In genomic region chr3:89801507-89801847, GRCm38 (mm10) we compare ENCODE assay signal across 9 mouse cellular contexts. TPM values are rescaled to one million over a fixed set of nuclear protein-coding genes. Genes with fewer than 3 reads are reported as not detected.
DNase-seq lines count a peak whose midpoint lies in the region; ATAC-seq and TF ChIP-seq lines count a peak whose summit lies in the region.
"Had no signal": no experiment of that assay in that cellular context is flagged by ENCODE, and none has a peak within 500 bp of the region (broad histone marks: within the 10 kb centered on the region; RNA-seq: fewer than 3 reads in every experiment).

No protein-coding gene starts in this region.

- TF ChIP-seq EP300 in CH12.LX (IDR thresholded peaks at IDR 0.05; ENCODE audit: low read length): no peak; the same call in 1 of the 2 replicates

- H3K79me2 ChIP-seq in CH12.LX (replicated peaks; ENCODE audit: control insufficient read depth, extremely low read depth, insufficient read depth, poor library complexity, severe bottlenecking): no peaks in the 10 kb centered on the region

- no peak overlapping the region for H3K27ac ChIP-seq in CH12.LX (ENCODE audit: insufficient read depth, low read depth)
- H3K27ac ChIP-seq in hindbrain, postnatal 0 days: no peak overlapping the region
- H3K27ac ChIP-seq: limb, embryonic 13.5 days had no signal

- in situ Hi-C loops in CH12.LX (cut with MboI; ENCODE audit: low pct_ligation_motif_present, low pct_unique_long_range_greater_than_20kb, low sequenced_read_pairs): no loop called here

- peak overlapping the region; percentile 8; the same call in 1 of the 2 replicates for H3K4me2 ChIP-seq in CH12.LX (ENCODE audit: insufficient read depth, low read depth, poor library complexity, severe bottlenecking)
- H3K4me2 ChIP-seq in hindbrain, postnatal 0 days (ENCODE audit: low read depth, low read length): no peak overlapping the region
- H3K4me2 ChIP-seq: limb, embryonic 13.5 days had no signal

- no peaks in the 10 kb centered on the region for H3K9me3 ChIP-seq in CH12.LX (replicated peaks; ENCODE audit: low read length)
- no peaks in the 10 kb centered on the region for H3K9me3 ChIP-seq in hindbrain, postnatal 0 days (ENCODE audit: low read length)
- H3K9me3 ChIP-seq: limb, embryonic 13.5 days had no signal

- H3K36me3 ChIP-seq in CH12.LX (replicated peaks in 1 of 2; ENCODE audit: control insufficient read depth in 1 of 2, insufficient read depth in 1 of 2, low read length in 1 of 2): no peaks in the 10 kb centered on the region
- no peaks in the 10 kb centered on the region for H3K36me3 ChIP-seq in hindbrain, postnatal 0 days (ENCODE audit: insufficient read depth, low read length)
- H3K36me3 ChIP-seq: limb, embryonic 13.5 days had no signal

- H3K4me3 ChIP-seq in CH12.LX (replicated peaks in 1 of 3; ENCODE audit: low read depth in 2 of 3, low read length in 2 of 3, poor library complexity in 1 of 3): peak overlapping the region in 1 of 3 experiments; percentile 29
- no peak overlapping the region for H3K4me3 ChIP-seq in hindbrain, postnatal 0 days (ENCODE audit: low read length)
- H3K4me3 ChIP-seq: limb, embryonic 13.5 days had no signal

- 42% methylated on average over 3 of the region's 3 CpGs for WGBS in hindbrain, postnatal 0 days

- no peak overlapping the region; the same call in 1 of the 2 replicates for H3K9ac ChIP-seq in CH12.LX (ENCODE audit: insufficient read depth, low read depth)
- no peak overlapping the region for H3K9ac ChIP-seq in hindbrain, postnatal 0 days (replicated peaks; ENCODE audit: low read length)
- H3K9ac ChIP-seq: limb, embryonic 13.5 days had no signal

- H3K27me3 ChIP-seq in CH12.LX (replicated peaks): no peaks in the 10 kb centered on the region
- H3K27me3 ChIP-seq in hindbrain, postnatal 0 days (ENCODE audit: insufficient read depth, low read length): no peaks in the 10 kb centered on the region
- H3K27me3 ChIP-seq: limb, embryonic 13.5 days had no signal

- peak in 1 of 2 experiments; percentile 24; a peak in 2 of 4 replicates for TF ChIP-seq CTCF in CH12.LX (conservative IDR thresholded peaks at IDR 0.05 in 1 of 2, IDR thresholded peaks at IDR 0.05 in 1 of 2; ENCODE audit: low read depth in 2 of 2, low read length in 2 of 2)
- no peak for TF ChIP-seq CTCF in hindbrain, postnatal 0 days (IDR thresholded peaks at IDR 0.05; ENCODE audit: low read depth)

- ATAC-seq in hindbrain, postnatal 0 days: no peak

- TF ChIP-seq POLR2A in CH12.LX (IDR thresholded peaks at IDR 0.05; ENCODE audit: low read depth, low read length): peak; percentile 36

- peak; percentile 20 for DNase-seq in adrenal gland, adult 2 months
- DNase-seq in adrenal gland, adult 18-20 months (ENCODE audit: low spot score in 2 of 2): no peak
- DNase-seq in CH12.LX (ENCODE audit: extremely low read depth): peak; percentile 91
- DNase-seq in induced T-regulatory cell, adult 2 months (ENCODE audit: low read depth): peak; percentile 92
- peak; percentile 17 for DNase-seq in lung, postnatal 14 days
- no peak for DNase-seq in hindbrain, postnatal 0 days (ENCODE audit: low spot score)
- no peak for DNase-seq in ovary, postnatal 36 days (ENCODE audit: low spot score)
- no peak for DNase-seq in frontal cortex, postnatal 10 days (ENCODE audit: low spot score in 2 of 2)

- dilution Hi-C loops in CH12.LX (cut with MboI; ENCODE audit: extremely low pct_ligation_motif_present, extremely low pct_unique_long_range_greater_than_20kb, low sequenced_read_pairs): no loop called here

- peaks cover 11 to 40% of the 10 kb centered on the region in 2 experiments for H3K4me1 ChIP-seq in CH12.LX (ENCODE audit: control insufficient read depth in 1 of 2, insufficient read depth in 2 of 2)
- H3K4me1 ChIP-seq in hindbrain, postnatal 0 days (ENCODE audit: insufficient read depth, low read length): no peaks in the 10 kb centered on the region

- TF ChIP-seq RAD21 in CH12.LX (IDR thresholded peaks at IDR 0.05; ENCODE audit: low read depth, low read length): no peak

TF ChIP-seq in CH12.LX, 34 proteins besides CTCF, POLR2A, EP300 and RAD21:
- TF ChIP-seq BHLHE40 (IDR thresholded peaks at IDR 0.05; ENCODE audit: low read depth, low read length): peak; percentile 30; the same call in 1 of the 2 replicates
- TF ChIP-seq NELFE (IDR thresholded peaks at IDR 0.05; ENCODE audit: low read depth, low read length): 0 out of 2 replicates have a peak, but pooled peaks have one; percentile 29
- TF ChIP-seq TBP (conservative IDR thresholded peaks at IDR 0.05; ENCODE audit: low read depth, low read length): peak; percentile 73; the same call in 1 of the 2 replicates
- peak; percentile 66 for TF ChIP-seq USF1 (IDR thresholded peaks at IDR 0.05; ENCODE audit: low read depth, low read length)
- TF ChIP-seq USF2 (conservative IDR thresholded peaks at IDR 0.05; ENCODE audit: low read depth, low read length): peak; percentile 67; the same call in 1 of the 2 replicates
- no peak for TF ChIP-seq MXI1 (IDR thresholded peaks at IDR 0.05; ENCODE audit: low read depth, low read length)
- no peak for TF ChIP-seq MEF2A (IDR thresholded peaks at IDR 0.05; ENCODE audit: borderline replicate concordance, low read depth, low read length)
- TF ChIP-seq ETS1 (conservative IDR thresholded peaks at IDR 0.05; ENCODE audit: low read depth, low read length): peak; percentile 38; the same call in 1 of the 2 replicates
- no peak for TF ChIP-seq GABPA (IDR thresholded peaks at IDR 0.05; ENCODE audit: insufficient replicate concordance, low read depth, low read length)
- no peak; the same call in 1 of the 2 replicates for TF ChIP-seq IRF4 (IDR thresholded peaks at IDR 0.05; ENCODE audit: low read depth, low read length)
- no peak for TF ChIP-seq ZC3H11A (IDR thresholded peaks at IDR 0.05; ENCODE audit: low read depth, low read length)

RNA-seq across cellular contexts. Expression of gene Ube2q1, which starts 28.1 kb away (rescaled TPM):
- total RNA-seq in adrenal gland, adult 2 months (2021): 10 to 100 TPM; 66.6 to 67.5 TPM
- polyA plus RNA-seq in adrenal gland, adult 2 months (2012; rRNA removed): 33.5 and 35.0 TPM in 2 replicates
- 10 to 100 TPM; 54.5 to 65.8 TPM for total RNA-seq in adrenal gland, adult 18-20 months (2021)
- total RNA-seq in CH12.LX (2012; rRNA removed): 35.4 and 44.5 TPM in 2 replicates
- 59.4 and 61.7 TPM in 2 replicates for total RNA-seq in CH12.LX (2014; rRNA removed)
- polyA plus RNA-seq in CH12.LX (2012; ENCODE audit: insufficient read length, low read depth): 88.8 and 99.1 TPM in 2 replicates
- total RNA-seq in hindbrain, postnatal 0 days (2014; rRNA removed): 50.7 and 53.2 TPM in 2 replicates
- polyA plus RNA-seq in hindbrain, postnatal 0 days (2015; fragmentation: Nextera tagmentation; extraction: Ambion mirVana): 9.2 and 9.5 TPM in 2 replicates

RNA-seq across cellular contexts. Expression of gene She, which starts 29.7 kb away (rescaled TPM):
- 10 to 100 TPM in 1 of 2 experiments, 1 to 10 TPM in 1; 5.8 to 11.3 TPM for total RNA-seq in adrenal gland, adult 2 months (2021)
- polyA plus RNA-seq in adrenal gland, adult 2 months (2012; rRNA removed): 2.8 and 4.0 TPM in 2 replicates
- 1 to 10 TPM; 7.1 to 7.3 TPM for total RNA-seq in adrenal gland, adult 18-20 months (2021)
- total RNA-seq in CH12.LX (2012; rRNA removed) (not detected in 2 replicates), CH12.LX (2014; rRNA removed) (not detected in 2 replicates)
- polyA plus RNA-seq in CH12.LX (2012; ENCODE audit: insufficient read length, low read depth): not detected in 2 replicates
- 1.9 and 2.8 TPM in 2 replicates for total RNA-seq in hindbrain, postnatal 0 days (2014; rRNA removed)
- 0.98 and 1.1 TPM in 2 replicates for polyA plus RNA-seq in hindbrain, postnatal 0 days (2015; fragmentation: Nextera tagmentation; extraction: Ambion mirVana)

RNA-seq across cellular contexts. Expression of gene Chrnb2, which starts 37.0 kb away (rescaled TPM):
- 1 to 10 TPM; 3.7 to 4.5 TPM for total RNA-seq in adrenal gland, adult 2 months (2021)
- 3.6 and 3.9 TPM in 2 replicates for polyA plus RNA-seq in adrenal gland, adult 2 months (2012; rRNA removed)
- total RNA-seq in adrenal gland, adult 18-20 months (2021): 1 to 10 TPM; 4.4 to 4.7 TPM
- total RNA-seq in CH12.LX (2012; rRNA removed) (0.59 and 0.63 TPM in 2 replicates), CH12.LX (2014; rRNA removed) (0.19 and 0.39 TPM in 2 replicates)
- polyA plus RNA-seq in CH12.LX (2012; ENCODE audit: insufficient read length, low read depth): 1.3 TPM in 2 replicates
- 40.3 and 45.6 TPM in 2 replicates for total RNA-seq in hindbrain, postnatal 0 days (2014; rRNA removed)
- 16.2 and 16.5 TPM in 2 replicates for polyA plus RNA-seq in hindbrain, postnatal 0 days (2015; fragmentation: Nextera tagmentation; extraction: Ambion mirVana)

Comparison
In these comparisons a context has a peak if more than half of its experiments do, and no peak if none do; other contexts are left out.
1. DNase-seq: peak in adrenal gland, adult 2 months (single experiment), CH12.LX (single experiment), induced T-regulatory cell, adult 2 months (single experiment) and lung, postnatal 14 days (single experiment); none in adrenal gland, adult 18-20 months (0 of 2), hindbrain, postnatal 0 days (single experiment), ovary, postnatal 36 days (single experiment) and frontal cortex, postnatal 10 days (0 of 2).